Mouse (Mus musculus) layer of hippocampus, adult 6 months (tissue): ENCODE measurements around the gene Rpl23a. TPM values are rescaled to one million over a fixed set of nuclear protein-coding genes. Genes with fewer than 3 reads are reported as not detected.

Source experiments
- long read RNA-seq, 2 experiments: library from polyadenylated mRNA; unstranded; transcript quantifications; one replicate each; pipeline ENCODE4 v2.0.0; 2019 to 2020
- microRNA-seq: library from miRNA; unstranded; fragments of <30 nt; microRNA quantifications from one replicate; pipeline ENCODE4 v1.2.0, GENCODE M21; 2020
- polyA plus RNA-seq: library from polyadenylated mRNA; unstranded; fragments of <200 nt; fragmentation: Nextera tagmentation; gene quantifications from 2 replicates; pipeline ENCODE4 v1.2.3, GENCODE M21; 2021

Gene Rpl23a
- polyA plus RNA-seq = 1,474 and 1,588 TPM in 2 replicates
- long read RNA-seq, experiment 1, transcript Rpl23a-201 (5 exons, 560 nt) = major isoform, 418 of 442 reads
- long read RNA-seq, experiment 1, transcript Rpl23a-202 (4 exons, 588 nt) = minor isoform, 20 of 442 reads
- long read RNA-seq, experiment 1, partial matches to known transcripts = 0 of 442 reads
- long read RNA-seq, experiment 1, other reads (novel, unspliced or antisense) = 4 of 442 reads
- long read RNA-seq, experiment 2, transcript Rpl23a-201 (5 exons, 560 nt) = major isoform, 21 of 26 reads
- long read RNA-seq, experiment 2, transcript Rpl23a-202 (4 exons, 588 nt) = minor isoform, 5 of 26 reads
- long read RNA-seq, experiment 2, partial matches to known transcripts = 0 of 26 reads
- long read RNA-seq, experiment 2, other reads (novel, unspliced or antisense) = 0 of 26 reads

GRCm38 (mm10) chr11:78182961-78183844, at the start of gene Rpl23a:
TSS of gene Rpl23a (minus strand) at chr11:78183584.

GRCm38 (mm10) chr11:78193113-78193512, 9.7 kb upstream of the Rpl23a start, which contains the start of gene Proca1:
TSS of gene Proca1 (plus strand) at chr11:78193392.

GRCm38 (mm10) chr11:78188331-78189233, 5.2 kb upstream of the Rpl23a start, which contains the start of gene Rab34:
TSS of gene Rab34 (plus strand) at chr11:78188430.

DNA sequence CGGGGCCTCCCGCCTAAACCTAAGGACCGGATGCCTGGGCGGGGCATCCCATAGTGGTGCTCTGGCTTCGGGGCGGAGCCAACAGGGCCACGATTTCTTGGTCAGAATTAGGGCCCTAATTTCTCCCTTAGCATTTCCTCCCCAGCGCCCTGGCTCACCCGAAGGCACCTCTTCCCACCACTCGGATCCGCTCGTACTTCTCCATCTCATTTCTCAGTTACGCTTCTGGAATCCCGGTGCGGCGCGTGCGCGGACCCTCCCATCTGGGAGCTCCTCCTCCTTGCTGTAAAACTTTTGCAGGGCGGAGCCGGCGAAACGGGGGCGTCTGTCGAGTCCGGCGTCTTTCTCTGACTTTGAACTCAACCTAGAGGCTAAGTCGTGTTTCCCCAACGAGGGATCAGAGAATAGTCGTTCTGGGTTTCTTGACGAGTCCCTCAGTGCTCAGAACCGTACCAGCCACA, 7.0 kb downstream of the Rpl23a start, which contains the start of the genes Nek8 and Tlcd1:
Gene Nek8 (minus strand): TSS at position 274 of the 461 bp plus-strand sequence.
Gene Tlcd1 (plus strand): TSS at position 310 of the 461 bp plus-strand sequence.

GRCm38 (mm10) chr11:78164924-78165760, 18.2 kb downstream of the Rpl23a start, which contains the start of gene Traf4:
TSS of gene Traf4 (minus strand) at chr11:78165589.

Small RNAs within 50 kb of the gene (microRNA-seq; reads per million reads assigned to microRNA genes)
- 1.5 reads per million for gene Mir7653

Other genes starting within 250 kb of the Rpl23a start
- 5.8 and 6.5 TPM in 2 replicates for gene Phf12, start 200.8 kb downstream of the Rpl23a start, polyA plus RNA-seq
- 7.9 and 8.6 TPM in 2 replicates for gene Dhrs13, start 151.3 kb downstream of the Rpl23a start, polyA plus RNA-seq
- 79.1 and 79.3 TPM in 2 replicates for gene Flot2, start 145.7 kb downstream of the Rpl23a start, polyA plus RNA-seq
- gene Eral1, start 103.2 kb downstream of the Rpl23a start, polyA plus RNA-seq = 10.9 and 11.1 TPM in 2 replicates
- gene Fam222b, start 88.9 kb downstream of the Rpl23a start, polyA plus RNA-seq = 11.3 and 12.7 TPM in 2 replicates
- gene Traf4, start 18.0 kb downstream of the Rpl23a start, polyA plus RNA-seq = 7.1 and 10.1 TPM in 2 replicates
- gene Nek8, start 6.9 kb downstream of the Rpl23a start, polyA plus RNA-seq = 1.4 and 2.0 TPM in 2 replicates
- gene Tlcd1, start 6.9 kb downstream of the Rpl23a start, polyA plus RNA-seq = 31.4 and 34.6 TPM in 2 replicates
- gene Rab34, start 4.8 kb upstream of the Rpl23a start, polyA plus RNA-seq = 18.8 and 20.1 TPM in 2 replicates
- gene Proca1, start 9.8 kb upstream of the Rpl23a start, polyA plus RNA-seq = 4.6 and 5.2 TPM in 2 replicates
- 144 and 168 TPM in 2 replicates for gene Sdf2, start 62.2 kb upstream of the Rpl23a start, polyA plus RNA-seq
- 16.4 and 17.8 TPM in 2 replicates for gene Supt6, start 62.4 kb upstream of the Rpl23a start, polyA plus RNA-seq
- 52.0 and 58.5 TPM in 2 replicates for gene 2610507B11Rik, start 78.2 kb upstream of the Rpl23a start, polyA plus RNA-seq
- 0.56 and 0.58 TPM in 2 replicates for gene BC030499, start 107.3 kb upstream of the Rpl23a start, polyA plus RNA-seq
- 1.7 and 3.1 TPM in 2 replicates for gene Spag5, start 117.9 kb upstream of the Rpl23a start, polyA plus RNA-seq
- 1,621 and 1,706 TPM in 2 replicates for gene Aldoc, start 139.4 kb upstream of the Rpl23a start, polyA plus RNA-seq
- 81.1 and 86.7 TPM in 2 replicates for gene Pigs, start 144.8 kb upstream of the Rpl23a start, polyA plus RNA-seq
- 7.4 and 9.1 TPM in 2 replicates for gene Unc119, start 159.9 kb upstream of the Rpl23a start, polyA plus RNA-seq
- gene Foxn1, start 203.0 kb upstream of the Rpl23a start, polyA plus RNA-seq = not detected in 2 replicates
- 0.05 TPM in 1 of 2 replicates, not detected in the other for gene Slc13a2, start 238.6 kb upstream of the Rpl23a start, polyA plus RNA-seq